Mouse (Mus musculus) limb, embryonic 14.5 days (tissue): ENCODE data around the gene Nubp2. TPM values are rescaled to one million over a fixed set of nuclear protein-coding genes. Genes with fewer than 3 reads are reported as not detected.

Experiments used
- ATAC-seq: fragments of 200-750 bp; cut with Nextera tagmentation; 2 replicates; pipeline ENCODE4 v1.8.0; 2017; ENCODE audit warnings: low read depth, moderate number of reproducible peaks, moderate TSS enrichment; ENCODE audit not compliant: low FRiP score
- DNase-seq: peaks from one replicate; pipeline ENCODE4 v3.0.0-alpha.2; 2015; ENCODE audit warnings: low spot score
- H3K27ac ChIP-seq: fragments of 300-500 bp; sonication (generic); replicated peaks from 2 replicates; pipeline ENCODE4 v1.5.1; 2014; ENCODE audit warnings: low read depth, mild to moderate bottlenecking, low read length, moderate library complexity, mixed read lengths
- H3K27me3 ChIP-seq: fragments of 300-500 bp; sonication (generic); 2 replicates; pipeline ENCODE4 v1.6.1; 2014; ENCODE audit warnings: low read length, mixed read lengths; ENCODE audit not compliant: control insufficient read depth, insufficient read depth
- H3K36me3 ChIP-seq: fragments of 300-500 bp; sonication (generic); 2 replicates; pipeline ENCODE4 v1.6.1; 2014; ENCODE audit warnings: mild to moderate bottlenecking, low read length, moderate library complexity, mixed read lengths; ENCODE audit not compliant: control insufficient read depth, insufficient read depth
- H3K4me1 ChIP-seq: fragments of 300-500 bp; sonication (generic); 2 replicates; pipeline ENCODE4 v1.6.1; 2014; ENCODE audit warnings: antibody characterized with exemption, low read length, mixed read lengths; ENCODE audit not compliant: control insufficient read depth, insufficient read depth
- H3K4me2 ChIP-seq: fragments of 300-500 bp; sonication (generic); replicated peaks from 2 replicates; pipeline ENCODE4 v1.6.1; 2014; ENCODE audit warnings: low read depth, mild to moderate bottlenecking, low read length, moderate library complexity; ENCODE audit not compliant: severe bottlenecking
- H3K4me3 ChIP-seq: fragments of 300-500 bp; sonication (generic); replicated peaks from 2 replicates; pipeline ENCODE4 v1.5.1; 2014; ENCODE audit warnings: low read length
- H3K9ac ChIP-seq: fragments of 300-500 bp; sonication (generic); 2 replicates; pipeline ENCODE4 v1.6.1; 2014; ENCODE audit warnings: mild to moderate bottlenecking, low read depth, low read length, moderate library complexity; ENCODE audit not compliant: severe bottlenecking
- H3K9me3 ChIP-seq: fragments of 300-500 bp; sonication (generic); 2 replicates; pipeline ENCODE4 v1.6.1; 2016; ENCODE audit warnings: low read length; ENCODE audit not compliant: control insufficient read depth
- POLR2A ChIP-seq: fragments of 200-500 bp; IDR thresholded peaks from 2 replicates; pipeline ENCODE4 v1.8.0; 2012; ENCODE audit warnings: inconsistent platforms, mild to moderate bottlenecking, moderate library complexity, borderline replicate concordance; ENCODE audit not compliant: insufficient read depth, insufficient read length; ENCODE audit errors: extremely low read depth
- WGBS: fragments of 180-500 bp; shearing (Covaris S2); extraction: QIAGEN DNeasy Blood & Tissue Kit; methylation state at CpG from one replicate; pipeline ENCODE4 v1.1.7; 2014; 5-methylcytosine and 5-hydroxymethylcytosine counted together
- polyA plus RNA-seq, 2 experiments: library from polyadenylated mRNA; depleted of rRNA in 1 of 2; stranded (reverse) in 1 of 2; unstranded in 1 of 2; fragments of >200 nt; fragmentation: Nextera tagmentation in 1 of 2; extraction: Ambion mirVana in 1 of 2; gene quantifications; 2 replicates each; pipeline versions ENCODE4 v1.2.1 to v1.2.3; 2012 to 2014

Nubp2 gene
- polyA plus RNA-seq, 2 experiments, result 27.4 to 54.0 TPM

- H3K36me3 ChIP-seq, result no peaks in the 10 kb centered on the region
- 48% methylated on average over 2 of the region's 2 CpGs for whole genome bisulfite sequencing
- no peak overlapping the region for H3K4me3 ChIP-seq
- H3K4me1 ChIP-seq, result no peaks in the 10 kb centered on the region
- no peak for TF ChIP-seq POLR2A
- no peak overlapping the region for H3K27ac ChIP-seq
- ATAC-seq (no peak), DNase-seq (no peak)
- no peak overlapping the region for H3K4me2 ChIP-seq
- no peaks in the 10 kb centered on the region for H3K27me3 ChIP-seq
- H3K9ac ChIP-seq, result no peak overlapping the region
- no peaks in the 10 kb centered on the region for H3K9me3 ChIP-seq
These were observed 43.5 kb downstream of the Nubp2 start for GRCm38 (mm10) chr17:24842631-24843030.

- no peaks in the 10 kb centered on the region for H3K9me3 ChIP-seq
- H3K27ac ChIP-seq, result no peak overlapping the region
- no peaks in the 10 kb centered on the region for H3K27me3 ChIP-seq
- no peak for TF ChIP-seq POLR2A
- WGBS, result 50% methylated on average over 4 of the region's 4 CpGs
- no peak overlapping the region for H3K4me2 ChIP-seq
- DNase-seq (no peak), ATAC-seq (no peak)
- H3K4me1 ChIP-seq, result no peaks in the 10 kb centered on the region
- H3K4me3 ChIP-seq, result no peak overlapping the region
- no peaks in the 10 kb centered on the region for H3K36me3 ChIP-seq
- H3K9ac ChIP-seq, result no peak overlapping the region
These were observed 45.0 kb downstream of the Nubp2 start for GRCm38 (mm10) chr17:24841133-24841532.

GRCm38 (mm10) chr17:24840341-24840740 lies 45.8 kb downstream of the Nubp2 start:
- no peak overlapping the region for H3K4me2 ChIP-seq
- no peak for ATAC-seq
- no peaks in the 10 kb centered on the region for H3K9me3 ChIP-seq
- H3K4me3 ChIP-seq, result no peak overlapping the region
- no peaks in the 10 kb centered on the region for H3K27me3 ChIP-seq
- TF ChIP-seq POLR2A, result no peak
- 58% methylated on average over 5 of the region's 5 CpGs for WGBS
- H3K27ac ChIP-seq, result no peak overlapping the region
- DNase-seq, result no peak
- no peaks in the 10 kb centered on the region for H3K36me3 ChIP-seq
- H3K9ac ChIP-seq, result no peak overlapping the region
- H3K4me1 ChIP-seq, result no peaks in the 10 kb centered on the region

GRCm38 (mm10) chr17:24839842-24840241 lies 46.3 kb downstream of the Nubp2 start, which contains the start of gene Hagh:
Gene Hagh, plus strand, starts transcription at chr17:24840143.
- DNase-seq (no peak), ATAC-seq (no peak)
- TF ChIP-seq POLR2A, result no peak
- Histone ChIP-seq H3K36me3 (no peaks in the 10 kb centered on the region), H3K27ac (no peak within 1 kb of the TSS), H3K9ac (no peak within 1 kb of the TSS), H3K4me3 (no peak within 1 kb of the TSS), H3K4me1 (no peaks in the 10 kb centered on the region), H3K9me3 (no peaks in the 10 kb centered on the region), H3K4me2 (no peak within 1 kb of the TSS), H3K27me3 (no peaks in the 10 kb centered on the region)
- 58% methylated on average over 8 of the region's 8 CpGs for WGBS

Other genes with a start within 250 kb of the Nubp2 start
- gene Slc9a3r2, start 236.0 kb downstream of the Nubp2 start, polyA plus RNA-seq (2012; rRNA removed), result 56.2 and 65.0 TPM in 2 replicates
- gene Slc9a3r2, start 236.0 kb downstream of the Nubp2 start, polyA plus RNA-seq (2014; fragmentation: Nextera tagmentation; extraction: Ambion mirVana), result 60.1 and 71.5 TPM in 2 replicates
- 0.47 and 0.58 TPM in 2 replicates for gene Npw, start 227.9 kb downstream of the Nubp2 start, polyA plus RNA-seq (2012; rRNA removed)
- 0.33 and 0.41 TPM in 2 replicates for gene Npw, start 227.9 kb downstream of the Nubp2 start, polyA plus RNA-seq (2014; fragmentation: Nextera tagmentation; extraction: Ambion mirVana)
- gene Zfp598, start 216.7 kb downstream of the Nubp2 start, polyA plus RNA-seq (2012; rRNA removed), result 91.4 and 112 TPM in 2 replicates
- gene Zfp598, start 216.7 kb downstream of the Nubp2 start, polyA plus RNA-seq (2014; fragmentation: Nextera tagmentation; extraction: Ambion mirVana), result 29.9 and 31.8 TPM in 2 replicates
- 2.6 and 3.0 TPM in 2 replicates for gene Syngr3, start 196.4 kb downstream of the Nubp2 start, polyA plus RNA-seq (2012; rRNA removed)
- 3.1 and 4.9 TPM in 2 replicates for gene Syngr3, start 196.4 kb downstream of the Nubp2 start, polyA plus RNA-seq (2014; fragmentation: Nextera tagmentation; extraction: Ambion mirVana)
- gene Gfer, start 190.2 kb downstream of the Nubp2 start, polyA plus RNA-seq (2012; rRNA removed), result 27.3 and 34.2 TPM in 2 replicates
- 38.6 and 39.5 TPM in 2 replicates for gene Gfer, start 190.2 kb downstream of the Nubp2 start, polyA plus RNA-seq (2014; fragmentation: Nextera tagmentation; extraction: Ambion mirVana)
- gene Noxo1, start 190.1 kb downstream of the Nubp2 start, polyA plus RNA-seq (2012; rRNA removed), result 9.2 and 11.9 TPM in 2 replicates
- 3.8 and 4.5 TPM in 2 replicates for gene Noxo1, start 190.1 kb downstream of the Nubp2 start, polyA plus RNA-seq (2014; fragmentation: Nextera tagmentation; extraction: Ambion mirVana)
- 62.1 and 72.1 TPM in 2 replicates for gene Tbl3, start 178.7 kb downstream of the Nubp2 start, polyA plus RNA-seq (2012; rRNA removed)
- 62.8 and 73.9 TPM in 2 replicates for gene Tbl3, start 178.7 kb downstream of the Nubp2 start, polyA plus RNA-seq (2014; fragmentation: Nextera tagmentation; extraction: Ambion mirVana)
- 0.85 and 0.98 TPM in 2 replicates for gene Rnf151, start 168.3 kb downstream of the Nubp2 start, polyA plus RNA-seq (2012; rRNA removed)
- gene Rnf151, start 168.3 kb downstream of the Nubp2 start, polyA plus RNA-seq (2014; fragmentation: Nextera tagmentation; extraction: Ambion mirVana), result 0.19 and 0.40 TPM in 2 replicates
- 2,709 and 3,185 TPM in 2 replicates for gene Rps2, start 168.2 kb downstream of the Nubp2 start, polyA plus RNA-seq (2012; rRNA removed)
- 1,651 and 1,722 TPM in 2 replicates for gene Rps2, start 168.2 kb downstream of the Nubp2 start, polyA plus RNA-seq (2014; fragmentation: Nextera tagmentation; extraction: Ambion mirVana)
- gene Ndufb10, start 161.9 kb downstream of the Nubp2 start, polyA plus RNA-seq (2012; rRNA removed), result 178 and 192 TPM in 2 replicates
- 235 and 237 TPM in 2 replicates for gene Ndufb10, start 161.9 kb downstream of the Nubp2 start, polyA plus RNA-seq (2014; fragmentation: Nextera tagmentation; extraction: Ambion mirVana)
- gene Rpl3l, start 158.5 kb downstream of the Nubp2 start, polyA plus RNA-seq (2012; rRNA removed), result not detected in 2 replicates
- gene Rpl3l, start 158.5 kb downstream of the Nubp2 start, polyA plus RNA-seq (2014; fragmentation: Nextera tagmentation; extraction: Ambion mirVana), result 0.19 TPM in 1 of 2 replicates, not detected in the other
- 36.2 and 44.1 TPM in 2 replicates for gene Msrb1, start 149.7 kb downstream of the Nubp2 start, polyA plus RNA-seq (2012; rRNA removed)
- 29.8 and 29.9 TPM in 2 replicates for gene Msrb1, start 149.7 kb downstream of the Nubp2 start, polyA plus RNA-seq (2014; fragmentation: Nextera tagmentation; extraction: Ambion mirVana)
- gene Hs3st6, start 133.4 kb downstream of the Nubp2 start, polyA plus RNA-seq (2012; rRNA removed), result 5.3 and 8.7 TPM in 2 replicates
- 4.9 and 5.6 TPM in 2 replicates for gene Hs3st6, start 133.4 kb downstream of the Nubp2 start, polyA plus RNA-seq (2014; fragmentation: Nextera tagmentation; extraction: Ambion mirVana)
- gene Meiob, start 82.1 kb downstream of the Nubp2 start, polyA plus RNA-seq (2012; rRNA removed), result not detected in 2 replicates
- gene Meiob, start 82.1 kb downstream of the Nubp2 start, polyA plus RNA-seq (2014; fragmentation: Nextera tagmentation; extraction: Ambion mirVana), result not detected in 2 replicates
- 23.9 and 25.7 TPM in 2 replicates for gene Hagh, start 46.2 kb downstream of the Nubp2 start, polyA plus RNA-seq (2012; rRNA removed)
- 29.4 and 35.4 TPM in 2 replicates for gene Hagh, start 46.2 kb downstream of the Nubp2 start, polyA plus RNA-seq (2014; fragmentation: Nextera tagmentation; extraction: Ambion mirVana)
- 12.8 and 14.8 TPM in 2 replicates for gene Fahd1, start 36.0 kb downstream of the Nubp2 start, polyA plus RNA-seq (2012; rRNA removed)
- 16.5 and 17.4 TPM in 2 replicates for gene Fahd1, start 36.0 kb downstream of the Nubp2 start, polyA plus RNA-seq (2014; fragmentation: Nextera tagmentation; extraction: Ambion mirVana)
- 0.10 and 0.24 TPM in 2 replicates for gene Igfals, start 20.4 kb downstream of the Nubp2 start, polyA plus RNA-seq (2012; rRNA removed)
- gene Igfals, start 20.4 kb downstream of the Nubp2 start, polyA plus RNA-seq (2014; fragmentation: Nextera tagmentation; extraction: Ambion mirVana), result 0.08 and 0.18 TPM in 2 replicates
- gene Spsb3, start 294 bp upstream of the Nubp2 start, polyA plus RNA-seq (2012; rRNA removed), result 49.6 and 53.4 TPM in 2 replicates
- gene Spsb3, start 294 bp upstream of the Nubp2 start, polyA plus RNA-seq (2014; fragmentation: Nextera tagmentation; extraction: Ambion mirVana), result 39.4 and 40.8 TPM in 2 replicates
- 39.1 and 43.9 TPM in 2 replicates for gene Eme2, start 8.7 kb upstream of the Nubp2 start, polyA plus RNA-seq (2012; rRNA removed)
- 28.7 and 28.9 TPM in 2 replicates for gene Eme2, start 8.7 kb upstream of the Nubp2 start, polyA plus RNA-seq (2014; fragmentation: Nextera tagmentation; extraction: Ambion mirVana)
- 101 and 121 TPM in 2 replicates for gene Mrps34, start 8.8 kb upstream of the Nubp2 start, polyA plus RNA-seq (2012; rRNA removed)
- gene Mrps34, start 8.8 kb upstream of the Nubp2 start, polyA plus RNA-seq (2014; fragmentation: Nextera tagmentation; extraction: Ambion mirVana), result 82.1 and 82.7 TPM in 2 replicates
- gene Nme3, start 10.2 kb upstream of the Nubp2 start, polyA plus RNA-seq (2012; rRNA removed), result 30.3 and 36.5 TPM in 2 replicates
- gene Nme3, start 10.2 kb upstream of the Nubp2 start, polyA plus RNA-seq (2014; fragmentation: Nextera tagmentation; extraction: Ambion mirVana), result 47.6 and 48.4 TPM in 2 replicates
- 186 and 210 TPM in 2 replicates for gene Mapk8ip3, start 50.6 kb upstream of the Nubp2 start, polyA plus RNA-seq (2012; rRNA removed)
- gene Mapk8ip3, start 50.6 kb upstream of the Nubp2 start, polyA plus RNA-seq (2014; fragmentation: Nextera tagmentation; extraction: Ambion mirVana), result 41.4 and 46.4 TPM in 2 replicates
- gene Jpt2, start 74.3 kb upstream of the Nubp2 start, polyA plus RNA-seq (2012; rRNA removed), result 85.4 and 89.6 TPM in 2 replicates
- 98.7 and 99.0 TPM in 2 replicates for gene Jpt2, start 74.3 kb upstream of the Nubp2 start, polyA plus RNA-seq (2014; fragmentation: Nextera tagmentation; extraction: Ambion mirVana)
- 33.5 and 41.9 TPM in 2 replicates for gene Cramp1l, start 129.4 kb upstream of the Nubp2 start, polyA plus RNA-seq (2012; rRNA removed)
- 8.1 and 10.0 TPM in 2 replicates for gene Cramp1l, start 129.4 kb upstream of the Nubp2 start, polyA plus RNA-seq (2014; fragmentation: Nextera tagmentation; extraction: Ambion mirVana)
- 18.5 and 20.4 TPM in 2 replicates for gene Ift140, start 129.7 kb upstream of the Nubp2 start, polyA plus RNA-seq (2012; rRNA removed)
- 15.3 and 16.4 TPM in 2 replicates for gene Ift140, start 129.7 kb upstream of the Nubp2 start, polyA plus RNA-seq (2014; fragmentation: Nextera tagmentation; extraction: Ambion mirVana)
- 12.1 and 18.1 TPM in 2 replicates for gene Tmem204, start 197.2 kb upstream of the Nubp2 start, polyA plus RNA-seq (2012; rRNA removed)
- gene Tmem204, start 197.2 kb upstream of the Nubp2 start, polyA plus RNA-seq (2014; fragmentation: Nextera tagmentation; extraction: Ambion mirVana), result 17.3 and 18.5 TPM in 2 replicates
- gene Telo2, start 229.6 kb upstream of the Nubp2 start, polyA plus RNA-seq (2012; rRNA removed), result 41.7 and 51.0 TPM in 2 replicates
- 31.1 and 43.0 TPM in 2 replicates for gene Telo2, start 229.6 kb upstream of the Nubp2 start, polyA plus RNA-seq (2014; fragmentation: Nextera tagmentation; extraction: Ambion mirVana)
- 1.8 and 2.3 TPM in 2 replicates for gene Ptx4, start 234.4 kb upstream of the Nubp2 start, polyA plus RNA-seq (2012; rRNA removed)
- gene Ptx4, start 234.4 kb upstream of the Nubp2 start, polyA plus RNA-seq (2014; fragmentation: Nextera tagmentation; extraction: Ambion mirVana), result 2.0 and 2.7 TPM in 2 replicates
- 32.4 and 40.1 TPM in 2 replicates for gene Clcn7, start 247.0 kb upstream of the Nubp2 start, polyA plus RNA-seq (2012; rRNA removed)
- gene Clcn7, start 247.0 kb upstream of the Nubp2 start, polyA plus RNA-seq (2014; fragmentation: Nextera tagmentation; extraction: Ambion mirVana), result 21.3 and 26.3 TPM in 2 replicates